Mouse (Mus musculus) kidney, adult 11 months (tissue): ENCODE measurements at regions not wholly inside any gene's neighbourhood (a gene's known extent, or its start where the extent isn't known, plus 50 kb on each side); places are given as distances from the start of the nearest gene placed in this dataset.

Experiments used
- DNase-seq: peaks from one replicate; pipeline ENCODE4 v3.0.0; 2022

DNA sequence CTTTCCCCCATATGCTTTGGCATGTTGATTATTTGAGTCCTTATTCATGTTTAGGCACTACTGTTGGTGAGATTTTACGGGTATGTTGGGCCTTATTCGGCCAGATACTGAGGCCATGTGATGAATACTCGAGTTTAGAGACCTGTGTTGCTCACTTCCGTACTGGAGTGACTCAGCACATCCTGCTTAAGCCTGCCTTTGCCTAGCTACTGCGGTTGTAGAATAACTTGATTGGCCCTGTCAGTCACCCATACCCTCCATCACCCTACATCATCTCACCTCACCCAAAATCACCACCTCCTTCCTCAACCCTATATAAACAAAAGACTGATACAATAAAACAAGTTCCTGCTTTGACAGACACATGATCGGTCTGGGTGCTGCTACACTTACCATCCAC is 187.2 kb downstream of the Ifng start:
- DNase-seq = no peak

DNA sequence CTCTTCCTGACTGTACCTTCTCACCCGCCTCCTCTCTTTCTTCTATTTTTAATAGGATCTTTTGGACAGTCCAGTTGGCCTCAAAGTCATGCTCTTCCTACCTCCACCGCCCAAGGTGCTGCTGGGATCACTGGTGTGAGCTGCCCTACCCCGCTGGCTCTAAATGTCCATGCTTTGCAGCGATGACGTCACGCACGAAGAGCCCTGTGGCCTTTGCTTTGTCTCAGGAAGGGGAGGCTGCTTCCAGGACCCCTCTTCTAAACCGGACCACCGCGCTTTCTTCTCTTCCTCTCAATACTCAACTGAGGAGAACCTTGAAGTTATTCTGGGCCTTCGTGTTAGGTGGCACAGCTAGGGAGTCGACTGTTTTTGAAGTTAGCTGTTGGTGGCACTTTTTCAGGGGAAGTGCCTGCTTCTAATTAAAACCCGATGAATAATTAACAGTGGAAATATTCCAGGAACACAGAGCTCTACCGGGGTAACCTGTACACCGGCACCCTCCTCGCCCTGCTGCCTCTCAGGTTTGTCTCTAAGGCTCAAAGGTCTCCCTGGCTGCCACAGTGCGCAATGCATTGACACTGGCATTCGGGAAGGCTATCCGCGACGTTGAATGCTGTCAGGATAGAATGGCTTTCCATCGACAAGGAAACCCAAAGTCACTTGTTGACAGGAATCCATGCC is 188.7 kb downstream of the Ifng start:
- peak; percentile 79 for DNase-seq

DNA sequence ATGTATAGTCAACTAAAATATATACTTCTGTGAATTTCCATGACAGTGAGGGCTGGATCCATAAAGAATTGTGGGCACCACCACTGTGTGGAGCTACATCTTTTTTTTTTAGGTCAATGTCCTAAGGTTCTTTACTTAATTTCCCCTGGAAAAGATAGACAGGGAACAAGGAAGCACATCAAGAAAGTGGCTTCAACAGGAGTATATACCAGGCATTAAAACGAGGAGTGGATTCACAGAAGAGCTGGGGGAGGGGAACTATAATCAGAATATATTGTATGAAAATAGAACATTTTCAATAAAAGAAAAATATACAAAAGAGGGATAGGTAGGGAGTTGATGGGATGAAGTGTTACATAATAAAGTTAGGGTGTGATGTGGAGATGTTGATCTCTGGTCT is 190.9 kb downstream of the Ifng start:
- no peak for DNase-seq

DNA sequence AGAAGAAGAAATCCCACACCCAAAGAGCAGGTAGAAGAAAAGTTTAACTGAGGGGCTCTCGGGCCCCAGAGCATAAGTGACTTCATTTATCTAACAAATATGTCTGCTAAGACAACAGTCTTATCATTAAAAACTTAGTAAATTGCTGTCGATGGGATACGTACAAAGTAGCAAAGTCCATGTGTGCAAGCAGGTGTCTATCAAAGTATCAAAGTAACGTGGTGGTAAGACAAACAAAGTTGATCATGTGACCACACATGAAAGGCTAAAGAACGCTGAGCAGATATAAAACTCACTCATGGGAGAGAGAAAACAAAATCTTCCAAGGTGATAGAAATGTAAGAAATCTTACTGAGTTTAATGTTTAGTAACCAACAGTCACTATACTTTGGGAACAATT is 191.3 kb downstream of the Ifng start:
- DNase-seq = no peak

- no peak for DNase-seq
Measured at GRCm38 (mm10) chr10:118633429-118633828, 192.6 kb downstream of the Ifng start.

GRCm38 (mm10) chr10:118639097-118639496 is 198.3 kb downstream of the Ifng start:
- DNase-seq = no peak

GRCm38 (mm10) chr10:118640121-118640809 is 199.4 kb downstream of the Ifng start:
- DNase-seq = no peak

GRCm38 (mm10) chr10:118640810-118641427 is 200.1 kb downstream of the Ifng start:
- no peak for DNase-seq

- no peak for DNase-seq
Measured at GRCm38 (mm10) chr10:118643622-118644021, 202.8 kb downstream of the Ifng start.

GRCm38 (mm10) chr10:118648111-118648510 is 207.3 kb downstream of the Ifng start:
- DNase-seq = no peak

- no peak for DNase-seq
Measured at GRCm38 (mm10) chr10:118656561-118656960, 213.4 kb downstream of the Dyrk2 start.

DNA sequence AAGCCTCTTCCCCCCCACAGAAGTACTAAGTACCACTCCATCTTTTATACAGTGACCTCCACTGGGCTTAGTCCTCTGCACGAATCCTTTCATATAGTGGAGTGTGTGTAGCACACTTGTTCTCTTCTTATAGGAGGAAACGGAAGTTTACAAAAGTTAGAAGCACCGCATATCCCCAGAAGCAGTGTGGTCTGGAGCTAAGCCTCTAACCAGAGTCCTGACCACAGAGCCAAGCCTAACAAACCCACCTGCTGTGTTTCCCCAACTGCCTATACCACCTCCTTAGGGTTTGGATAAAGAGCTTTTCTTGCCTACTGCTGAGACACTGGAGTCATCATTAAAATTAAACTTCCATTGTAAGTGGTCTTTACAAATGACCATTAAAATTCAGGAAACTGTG is 204.0 kb downstream of the Dyrk2 start:
- no peak for DNase-seq

GRCm38 (mm10) chr10:118675816-118676465 is 194.1 kb downstream of the Dyrk2 start:
- peak; percentile 33 for DNase-seq

DNA sequence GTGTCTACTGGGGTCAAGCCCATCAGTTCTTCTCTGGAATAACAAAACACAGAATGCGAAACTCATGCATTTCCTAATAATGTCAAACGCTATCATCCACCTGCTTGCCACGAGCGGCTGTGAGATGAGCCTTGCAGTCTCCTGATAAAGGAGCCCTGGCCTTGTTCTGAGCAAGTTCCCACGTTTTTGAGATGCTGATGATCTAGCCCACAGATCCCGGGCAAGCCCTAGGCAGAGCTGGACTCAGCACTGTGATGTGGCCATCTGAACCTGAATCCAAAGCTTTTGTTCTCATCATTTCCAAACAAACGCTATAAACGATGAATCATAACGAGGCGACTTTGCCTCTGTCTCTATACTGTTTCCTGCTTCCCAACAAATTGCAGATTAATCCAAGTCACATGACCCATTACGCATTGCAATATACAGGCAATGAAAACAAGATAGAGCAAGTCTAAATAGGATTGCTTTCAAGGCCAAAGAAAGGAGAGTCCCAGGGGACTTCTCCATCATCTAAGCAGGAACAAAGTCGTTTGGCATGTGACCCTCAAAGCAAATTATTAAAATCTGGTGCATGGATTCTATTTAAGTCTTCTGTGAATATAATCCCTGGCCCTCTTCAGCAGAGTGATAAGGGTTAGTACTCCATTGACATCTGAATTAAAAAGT is 191.1 kb downstream of the Dyrk2 start:
- DNase-seq = no peak

DNA sequence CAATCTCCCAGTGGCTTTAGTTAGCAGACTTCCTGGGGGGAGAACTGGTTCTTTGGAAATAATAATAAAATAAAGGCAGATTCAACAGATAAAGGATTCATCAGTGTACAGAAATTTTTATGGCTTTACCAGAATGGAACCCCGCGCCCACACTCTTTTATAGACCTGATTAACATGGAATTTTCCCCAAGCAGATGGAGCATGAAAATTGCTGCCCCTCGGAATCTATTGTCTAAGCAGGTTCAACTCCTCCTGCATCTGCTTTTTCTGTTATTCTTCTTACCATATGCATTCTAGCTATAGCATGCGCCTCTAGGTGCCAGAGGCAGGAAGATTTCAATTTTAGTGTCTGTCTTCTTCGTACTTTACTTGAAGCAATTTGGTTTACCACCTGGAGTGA is 190.5 kb downstream of the Dyrk2 start:
- DNase-seq = no peak

- DNase-seq = no peak
Measured at GRCm38 (mm10) chr10:118680896-118681295, 189.1 kb downstream of the Dyrk2 start.

DNA sequence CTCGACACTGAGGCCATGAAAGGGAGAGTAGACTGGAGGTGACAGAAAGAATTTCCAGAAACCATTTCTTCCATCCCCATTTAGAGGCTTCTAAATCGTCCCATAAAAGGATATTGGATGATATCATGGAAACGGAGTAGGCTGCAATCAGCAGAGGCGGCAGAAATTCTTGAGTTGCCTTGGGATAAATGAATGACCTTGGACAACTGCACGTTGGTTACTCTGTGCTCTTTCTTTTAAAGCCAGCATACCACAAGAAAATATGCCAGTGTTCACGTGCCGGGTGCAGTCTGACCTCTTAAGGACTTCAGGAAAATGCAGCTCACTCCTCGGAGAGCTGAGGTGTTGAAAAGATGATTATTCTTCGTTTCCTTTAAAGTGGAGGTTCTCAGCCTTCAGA is 186.7 kb downstream of the Dyrk2 start:
- DNase-seq = no peak

DNA sequence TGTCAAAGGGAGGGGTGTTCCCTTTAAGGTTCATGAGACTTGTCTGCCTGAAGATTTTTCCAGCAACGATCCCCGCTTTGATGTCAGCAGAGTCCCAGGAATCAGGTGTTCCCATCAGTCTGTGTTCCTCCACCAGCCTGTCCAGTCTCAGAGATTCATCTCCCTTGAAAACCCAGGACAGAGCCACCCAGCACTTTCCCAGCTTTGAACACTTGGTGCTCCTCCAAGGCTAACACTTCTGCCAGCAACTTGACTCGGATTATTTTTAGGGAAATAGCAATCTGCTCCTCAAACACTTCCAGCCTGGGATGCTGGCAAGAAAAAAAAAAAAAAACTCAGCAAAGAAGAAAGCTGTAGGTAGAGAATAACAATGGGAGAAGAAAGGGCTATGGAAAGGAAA is 170.7 kb downstream of the Dyrk2 start:
- no peak for DNase-seq

- DNase-seq = no peak
Measured at GRCm38 (mm10) chr10:118700115-118700514, 169.9 kb downstream of the Dyrk2 start.

- no peak for DNase-seq
Measured at GRCm38 (mm10) chr10:118706020-118706419, 164.0 kb downstream of the Dyrk2 start.

DNA sequence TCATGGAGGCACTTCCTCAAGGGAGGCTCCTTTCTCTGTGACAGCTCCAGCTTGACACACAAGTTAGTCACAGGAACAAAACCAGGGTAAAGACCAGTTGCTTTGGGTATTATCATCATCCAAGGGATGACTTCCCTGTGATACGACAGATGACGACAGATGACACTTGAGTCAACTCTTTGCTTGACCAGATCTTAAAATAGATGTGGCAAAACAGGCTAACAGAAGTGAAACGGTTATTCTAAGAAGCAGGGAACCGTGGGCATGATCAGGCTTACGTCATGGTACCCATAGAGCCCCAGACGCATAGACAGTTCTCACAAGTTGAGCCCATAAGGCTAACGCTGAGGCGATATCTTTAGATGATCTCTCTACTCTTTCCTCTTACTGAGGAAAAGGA is 160.3 kb downstream of the Dyrk2 start:
- DNase-seq = no peak

GRCm38 (mm10) chr10:118711529-118711928 is 158.5 kb downstream of the Dyrk2 start:
- DNase-seq = no peak

DNA sequence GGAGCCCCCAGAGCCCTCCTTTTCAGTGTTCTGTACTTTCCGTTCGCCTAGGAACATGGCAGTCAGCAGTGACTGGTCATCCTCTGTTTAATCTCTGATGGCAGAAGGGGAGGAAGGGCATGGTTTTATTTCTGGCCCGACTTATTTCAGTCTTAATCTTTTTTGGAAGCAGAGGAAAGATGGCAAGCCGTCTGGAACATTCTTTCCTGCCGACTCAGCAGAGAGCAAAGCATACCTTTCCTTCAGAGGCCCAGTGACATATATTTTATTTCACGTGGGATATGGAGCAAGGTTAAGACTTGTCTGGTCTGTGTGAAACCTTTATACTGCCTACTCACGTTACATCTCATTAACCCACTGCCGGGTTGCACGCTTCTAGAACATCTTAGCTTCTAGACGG is 158.1 kb downstream of the Dyrk2 start:
- no peak for DNase-seq
